Mouse (Mus musculus) kidney, adult 9 months (tissue): ENCODE results near the gene Strada.
"Not testable (repeated sequence)": the region's sequence is repeated elsewhere in the genome, so short reads cannot be mapped to it uniquely, and the experiment has no call there.

Source experiments
- DNase-seq: peaks from one replicate; pipeline ENCODE4 v3.0.0; 2022

Gene Strada

DNA sequence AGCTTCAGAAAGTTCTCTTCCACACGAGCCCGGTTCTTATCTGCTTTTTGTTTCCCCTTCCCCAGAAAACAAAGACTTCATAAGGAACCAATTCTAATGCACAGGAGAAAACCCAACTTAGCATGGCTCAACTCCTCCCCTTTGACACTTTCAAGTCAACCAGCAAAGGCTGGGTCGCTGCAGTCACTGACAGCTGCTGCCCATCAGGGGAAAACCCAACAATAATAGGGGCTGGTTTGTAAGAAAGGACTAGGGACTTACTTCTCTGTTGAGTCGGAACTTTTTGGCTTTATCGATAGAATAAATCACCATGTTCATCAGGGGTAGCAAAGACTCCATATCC is at the start of gene Strada:
Gene Strada (minus strand): TSS at position 46 of the 343 bp plus-strand sequence.
- DNase-seq, result no peak

DNA sequence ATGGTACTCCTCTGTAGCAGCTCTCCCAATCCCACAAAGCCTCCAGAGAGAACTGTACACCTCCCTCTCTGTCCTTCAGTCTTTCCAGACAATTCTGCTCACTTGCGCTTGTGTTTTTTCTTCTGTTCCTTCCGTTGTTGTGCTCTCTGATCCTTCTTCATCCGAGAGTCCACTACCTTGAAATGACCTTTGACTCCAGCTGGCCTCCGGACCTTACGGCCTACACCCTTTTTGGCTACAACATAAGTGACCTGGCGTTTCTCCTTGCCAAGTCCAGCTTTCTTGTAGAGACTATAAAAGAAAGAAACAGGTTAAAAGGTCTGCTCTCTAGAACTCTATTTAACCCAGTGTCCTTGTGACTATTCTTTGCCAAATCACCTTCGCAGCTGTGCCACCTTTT is 47.4 kb upstream of the Strada start:
- peak; percentile 73 for DNase-seq

DNA sequence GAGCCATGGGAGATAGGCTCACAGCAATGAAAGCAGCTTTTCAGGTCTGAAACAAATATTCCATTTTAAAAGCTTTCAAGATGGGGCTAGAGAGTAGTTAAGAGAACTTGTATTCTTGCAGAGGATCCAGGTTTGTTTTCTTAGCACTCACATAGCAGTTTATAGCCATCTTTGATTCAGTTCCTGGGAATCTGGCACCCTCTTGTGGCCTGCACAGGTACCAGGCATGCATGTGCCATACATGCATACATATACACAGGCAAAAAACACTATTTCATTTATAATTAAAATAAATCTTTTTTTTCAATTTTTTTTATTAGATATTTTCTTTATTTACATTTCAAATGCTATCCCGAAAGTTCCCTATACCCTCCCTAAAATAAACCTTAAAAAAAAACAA is 44.9 kb upstream of the Strada start:
- DNase-seq, result no peak

DNA sequence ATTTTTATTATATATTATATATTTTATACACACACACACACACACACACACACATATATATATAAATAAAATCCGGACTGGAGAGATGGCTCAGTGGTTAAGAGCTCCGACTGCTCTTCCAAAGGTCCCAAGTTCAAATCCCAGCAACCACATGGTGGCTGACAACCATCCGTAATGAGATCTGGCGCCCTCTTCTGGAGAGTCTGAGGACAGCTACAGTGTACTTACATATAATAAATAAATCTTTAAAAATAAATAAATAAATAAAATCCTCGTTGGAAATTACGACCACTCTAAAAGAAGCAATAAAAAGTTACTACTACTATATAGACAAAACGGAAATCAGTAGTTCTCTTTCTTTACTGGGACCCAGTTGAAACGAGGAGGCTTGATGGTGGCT is 32.0 kb upstream of the Strada start:
- not testable (repeated sequence) for DNase-seq

DNA sequence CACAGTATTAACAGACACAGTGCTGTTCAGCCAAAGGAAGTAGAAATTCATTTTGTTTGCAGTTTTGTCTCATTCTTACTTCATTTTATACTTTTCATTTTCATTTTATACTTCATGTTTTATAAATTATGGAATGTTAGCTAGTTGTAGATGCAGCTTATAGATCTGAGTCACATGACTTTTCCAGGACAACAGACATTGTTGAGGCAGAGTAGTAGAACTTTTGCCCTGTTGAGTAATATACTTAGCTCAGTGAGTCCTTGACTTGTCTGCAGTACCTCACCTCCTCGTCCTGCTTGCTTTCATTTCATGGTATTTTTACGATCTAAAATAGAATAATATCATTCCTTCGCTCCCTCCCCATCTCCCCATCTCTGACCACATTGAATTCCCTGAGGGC is 18.6 kb upstream of the Strada start:
- DNase-seq, result no peak

DNA sequence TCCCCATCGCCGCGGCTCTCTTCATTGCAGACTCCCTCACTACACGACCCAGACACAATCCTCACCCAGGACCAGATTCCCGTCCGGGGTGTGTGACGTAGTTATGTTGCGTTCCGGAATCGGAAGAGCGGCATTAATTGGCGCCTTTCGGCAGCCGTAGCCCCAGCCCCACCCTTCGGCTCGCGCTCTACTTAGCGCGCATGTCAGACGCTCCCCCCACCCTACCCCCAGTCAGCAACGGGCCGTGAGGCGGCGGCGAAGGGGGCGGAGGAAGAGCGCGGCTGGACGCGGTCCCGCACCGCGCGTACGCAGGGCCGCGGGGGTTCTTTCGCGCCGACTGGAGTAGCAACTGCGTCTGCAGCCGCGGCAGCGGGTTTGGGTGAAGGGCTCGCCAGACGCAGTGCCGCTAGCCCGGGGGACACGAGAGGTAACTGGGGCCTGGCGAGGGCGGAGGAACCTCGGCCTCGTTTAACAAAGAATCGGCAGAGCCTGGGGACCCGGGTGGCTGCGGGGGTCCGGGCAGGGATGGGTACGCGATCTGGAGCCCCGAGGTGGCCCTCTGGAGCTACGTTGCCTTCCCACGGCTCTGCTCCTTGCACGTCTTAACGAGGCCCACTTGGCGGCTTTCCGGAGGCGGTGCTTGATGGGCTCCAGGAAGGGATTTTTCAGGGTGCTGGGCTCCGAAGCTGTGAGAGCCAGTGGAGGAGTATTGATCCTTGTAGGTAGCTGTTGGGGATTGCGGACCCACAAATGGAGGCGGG is 14.9 kb upstream of the Strada start, which contains the start of gene Ddx42:
Gene Ddx42 (plus strand): TSS at position 197 of the 761 bp plus-strand sequence.
- DNase-seq, result peak; percentile 93

DNA sequence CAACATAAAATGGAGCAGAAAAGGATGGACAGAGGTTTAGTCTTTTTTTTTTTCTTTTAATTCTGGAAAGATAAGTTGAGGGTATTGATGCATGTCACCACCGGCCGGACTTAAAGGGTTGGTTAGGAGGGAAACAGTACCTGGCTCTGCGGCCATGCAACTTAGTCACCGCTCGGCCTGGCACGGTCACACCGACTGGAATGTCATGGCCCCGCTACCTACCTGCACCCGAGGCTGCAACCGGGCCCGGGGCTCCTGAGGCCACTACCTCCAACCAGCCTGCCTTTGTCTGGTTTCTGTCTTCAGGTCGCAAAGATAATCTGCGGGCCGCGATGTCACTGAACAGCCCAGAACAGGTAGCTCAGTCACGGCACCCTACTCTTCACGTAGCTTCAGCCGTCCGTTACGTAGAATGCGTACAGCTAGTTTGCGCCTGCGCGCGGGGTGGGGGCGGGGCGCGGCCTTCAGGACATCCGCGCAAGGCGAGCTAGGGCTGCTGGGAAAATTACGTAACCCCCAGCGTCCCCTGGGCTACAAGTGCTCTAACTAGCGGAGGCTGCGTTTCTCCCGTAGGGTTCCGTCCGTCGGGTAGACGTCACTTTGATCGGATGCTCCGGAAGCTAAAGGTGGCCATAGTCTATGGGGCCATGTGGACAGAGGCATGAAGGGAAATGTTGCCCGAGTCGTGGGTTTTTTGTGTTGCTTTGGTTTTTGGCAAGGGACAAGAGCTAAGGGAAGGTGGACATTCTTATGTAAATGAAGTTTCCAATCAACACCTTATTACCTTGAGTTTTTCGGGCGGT is 14.2 kb upstream of the Strada start, which contains the start of gene Ccdc47:
Gene Ccdc47 (minus strand): TSS at position 418 of the 803 bp plus-strand sequence.
- peak; percentile 98 for DNase-seq

DNA sequence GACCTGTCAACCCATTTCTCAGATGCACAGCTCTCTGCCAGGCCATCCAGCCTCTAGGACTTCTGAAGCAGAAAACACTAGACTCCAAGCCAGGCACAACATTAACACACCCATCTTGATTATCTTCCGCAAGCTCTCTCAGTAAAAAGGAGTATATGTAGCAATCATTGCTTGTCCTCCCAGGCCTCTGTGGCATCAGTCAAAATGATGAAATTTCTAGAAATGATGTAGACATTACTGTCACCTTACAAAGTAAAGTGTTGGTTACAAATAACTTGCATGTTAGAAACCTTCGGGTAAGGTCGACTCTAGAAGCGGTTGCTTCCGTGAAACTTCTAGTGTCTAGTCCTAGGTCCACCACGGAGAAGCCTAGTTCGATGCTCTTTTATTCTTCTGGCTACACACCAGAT is 13.5 kb upstream of the Strada start:
- DNase-seq, result no peak

DNA sequence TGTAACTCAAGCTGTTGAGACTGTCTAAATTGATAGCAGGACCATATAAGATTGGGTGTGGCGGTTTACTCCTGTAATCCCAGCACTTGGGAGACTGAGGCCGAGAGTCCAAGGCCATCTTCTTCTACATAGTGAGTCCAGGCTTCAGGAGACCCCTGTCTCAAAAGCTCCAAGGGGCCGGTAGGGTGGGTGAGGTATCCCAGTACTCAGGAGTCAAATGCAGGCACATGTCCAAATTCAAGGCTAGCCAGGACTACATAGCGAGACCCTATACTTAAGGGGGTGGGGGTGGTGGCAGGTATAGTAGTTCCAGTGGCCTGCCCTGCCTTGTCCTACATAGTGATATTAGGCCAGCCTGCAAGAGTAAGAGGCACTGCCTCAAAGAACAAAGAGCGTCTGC is 12.9 kb upstream of the Strada start:
- no peak for DNase-seq

DNA sequence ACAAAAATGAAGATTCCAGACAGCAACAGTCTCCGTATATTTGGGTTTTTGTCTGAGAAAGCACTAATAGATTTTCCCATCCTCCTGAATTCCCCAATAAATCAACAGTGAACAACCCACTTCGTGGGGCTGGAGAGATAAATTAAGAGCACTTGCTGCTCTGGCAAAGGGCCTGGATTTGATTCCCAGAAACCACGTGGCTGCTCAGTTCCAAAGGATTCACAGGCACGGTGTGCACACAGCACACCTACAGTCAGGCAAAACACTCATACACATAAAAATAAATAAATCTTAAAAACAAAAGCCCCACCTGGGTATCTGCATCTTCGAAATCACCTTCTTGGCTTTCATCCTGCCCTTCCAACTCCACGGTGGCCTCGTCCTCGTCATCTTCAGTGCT is 10.8 kb upstream of the Strada start:
- DNase-seq, result no peak

DNA sequence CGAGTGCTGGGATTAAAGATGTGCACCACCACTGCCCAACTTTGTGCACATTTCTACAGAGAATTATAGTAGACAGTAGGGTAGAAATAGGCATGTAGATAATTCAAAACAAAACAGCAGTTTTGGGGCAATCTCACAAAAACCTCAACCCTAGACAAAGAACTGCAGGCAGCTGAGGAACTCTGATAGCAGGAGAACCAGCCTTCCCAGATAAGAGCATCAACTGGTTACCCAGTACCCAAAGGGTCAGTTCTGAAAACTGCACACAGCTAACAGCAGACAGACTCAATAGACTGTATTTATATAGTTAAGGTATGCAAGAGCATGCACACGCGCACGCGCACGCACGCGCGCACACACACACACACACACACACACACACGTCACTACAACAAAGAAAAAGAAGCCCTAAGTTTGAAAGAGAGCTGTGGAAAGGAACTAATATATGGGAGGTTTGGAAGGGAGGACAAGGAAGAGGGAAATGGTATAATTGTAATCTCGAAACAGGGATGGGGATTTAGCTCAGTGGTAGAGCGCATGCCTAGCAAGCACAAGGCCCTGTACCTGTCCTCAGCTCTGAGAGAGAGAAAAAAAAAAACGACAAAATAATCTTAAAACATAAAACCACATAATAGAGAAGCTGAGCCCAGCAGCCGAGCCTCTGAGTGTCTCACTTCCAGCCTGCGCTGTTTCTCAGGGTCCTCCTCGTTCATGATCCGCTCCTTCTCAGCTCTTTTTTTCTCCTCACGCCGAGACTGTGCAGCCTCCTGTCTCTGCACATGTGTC is 438 bp downstream of the Strada start:
- DNase-seq, result no peak

DNA sequence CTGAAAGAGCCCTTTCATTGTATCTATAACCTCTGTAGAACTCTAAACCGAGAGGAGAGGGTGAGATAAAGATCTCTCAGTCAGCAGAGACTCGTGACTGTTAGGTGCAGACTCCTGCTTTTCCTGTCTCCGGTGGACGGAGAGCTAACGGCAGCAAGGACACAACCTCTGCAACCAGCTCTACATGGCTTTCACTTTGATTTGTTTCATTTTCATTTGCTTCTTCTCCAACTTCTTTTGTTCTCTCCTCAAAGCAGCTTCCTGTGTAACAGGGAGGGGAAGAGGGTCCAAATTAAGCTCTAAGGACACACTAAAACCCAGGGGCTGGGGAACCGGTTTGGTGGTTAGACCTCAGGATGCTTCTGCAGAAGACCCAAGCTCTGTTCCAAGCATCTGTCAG is 1.2 kb downstream of the Strada start:
- DNase-seq, result no peak

DNA sequence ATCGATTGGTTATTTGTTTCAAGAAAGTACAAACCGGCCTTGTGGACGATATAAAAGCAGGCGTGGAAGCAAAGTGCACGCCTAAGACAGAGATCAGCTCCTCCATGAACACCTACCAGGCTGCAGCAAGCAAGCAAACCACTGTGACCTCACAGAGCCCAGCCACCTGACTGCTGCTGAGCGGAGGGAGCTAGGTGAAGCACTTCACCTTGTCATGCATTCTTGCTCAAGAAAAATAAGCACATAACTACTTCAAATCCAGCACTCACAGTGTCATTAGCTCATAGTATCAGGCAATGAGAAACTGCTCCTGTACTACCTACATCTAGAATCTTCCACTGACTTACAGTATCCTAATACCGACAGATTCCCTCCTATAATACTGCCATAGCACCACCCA is 2.0 kb downstream of the Strada start:
- DNase-seq, result not testable (repeated sequence)

DNA sequence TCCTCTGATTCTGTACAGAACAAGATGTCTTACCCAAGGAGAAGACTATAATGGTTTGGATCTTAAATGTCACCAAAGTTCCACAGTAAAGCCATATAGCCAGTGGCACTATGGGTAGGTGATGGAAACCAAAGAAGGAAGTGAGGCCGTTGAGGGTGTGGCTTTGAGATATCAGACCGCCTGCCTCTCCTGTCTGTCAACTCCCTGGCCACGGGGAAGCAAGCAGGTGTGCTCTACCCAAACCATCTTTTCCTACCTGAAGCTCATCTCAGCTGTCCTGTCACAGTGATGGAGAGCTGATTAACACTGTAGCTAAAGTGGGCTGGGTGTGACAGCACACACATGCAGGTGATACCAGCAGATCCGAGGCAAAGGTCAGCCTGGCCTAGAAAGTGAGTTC is 3.7 kb downstream of the Strada start:
- no peak for DNase-seq

DNA sequence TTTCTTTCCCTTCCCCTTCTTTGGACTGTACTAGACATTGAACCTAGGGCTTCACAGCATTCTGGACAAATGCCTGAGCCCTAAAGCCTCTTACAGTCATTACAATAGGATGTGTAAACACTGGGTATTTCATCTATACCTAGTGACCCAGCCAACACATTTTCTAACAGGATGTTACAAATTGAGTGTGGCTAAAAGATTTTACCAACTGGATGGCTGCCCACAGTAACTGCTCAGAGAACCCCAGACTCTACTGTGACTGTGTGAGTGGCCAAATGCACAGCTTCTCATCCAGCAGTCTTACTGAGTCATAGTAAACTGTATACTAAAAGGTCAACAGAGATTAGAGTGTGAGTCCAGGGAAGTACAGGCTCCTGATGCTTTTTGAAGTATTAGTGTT is 6.6 kb downstream of the Strada start:
- DNase-seq, result no peak

DNA sequence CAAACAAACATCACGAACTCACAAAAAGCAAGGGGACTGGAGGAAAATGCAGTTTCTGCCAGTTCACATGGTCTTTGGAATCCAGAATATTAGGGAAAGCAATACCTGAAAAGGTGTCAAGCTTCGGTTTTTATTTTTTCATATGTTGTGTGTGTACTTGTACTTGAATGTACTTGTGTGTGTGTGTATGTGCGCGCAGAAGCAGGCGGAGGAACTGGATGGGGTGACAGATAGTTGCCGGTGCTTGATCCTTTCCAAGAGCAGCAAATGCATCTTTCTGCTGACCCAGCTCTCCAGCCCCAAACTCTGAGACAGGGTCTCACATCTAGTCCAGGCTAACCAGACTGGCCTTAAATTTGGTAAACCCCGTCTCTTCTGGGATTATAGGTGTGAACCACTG is 7.1 kb downstream of the Strada start:
- no peak for DNase-seq

DNA sequence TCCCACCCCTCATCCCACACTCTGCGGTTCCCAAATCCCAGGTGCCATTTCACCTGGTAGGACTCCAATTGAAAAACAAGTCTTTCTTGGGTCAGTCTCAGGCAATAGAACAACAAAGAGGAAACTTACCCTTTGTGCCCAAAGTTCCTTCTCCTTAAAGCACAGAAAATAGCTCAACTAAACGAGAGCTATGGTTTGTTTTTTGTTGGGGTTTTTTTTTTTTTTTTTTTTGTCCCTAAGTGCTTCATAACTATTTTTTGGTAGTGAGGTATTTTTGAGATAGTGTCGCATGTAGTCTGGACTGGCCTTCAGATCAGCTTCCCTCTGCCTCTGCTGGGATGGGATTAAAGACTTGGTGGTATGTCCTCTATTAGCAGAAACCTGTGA is 7.8 kb downstream of the Strada start:
- no peak for DNase-seq

DNA sequence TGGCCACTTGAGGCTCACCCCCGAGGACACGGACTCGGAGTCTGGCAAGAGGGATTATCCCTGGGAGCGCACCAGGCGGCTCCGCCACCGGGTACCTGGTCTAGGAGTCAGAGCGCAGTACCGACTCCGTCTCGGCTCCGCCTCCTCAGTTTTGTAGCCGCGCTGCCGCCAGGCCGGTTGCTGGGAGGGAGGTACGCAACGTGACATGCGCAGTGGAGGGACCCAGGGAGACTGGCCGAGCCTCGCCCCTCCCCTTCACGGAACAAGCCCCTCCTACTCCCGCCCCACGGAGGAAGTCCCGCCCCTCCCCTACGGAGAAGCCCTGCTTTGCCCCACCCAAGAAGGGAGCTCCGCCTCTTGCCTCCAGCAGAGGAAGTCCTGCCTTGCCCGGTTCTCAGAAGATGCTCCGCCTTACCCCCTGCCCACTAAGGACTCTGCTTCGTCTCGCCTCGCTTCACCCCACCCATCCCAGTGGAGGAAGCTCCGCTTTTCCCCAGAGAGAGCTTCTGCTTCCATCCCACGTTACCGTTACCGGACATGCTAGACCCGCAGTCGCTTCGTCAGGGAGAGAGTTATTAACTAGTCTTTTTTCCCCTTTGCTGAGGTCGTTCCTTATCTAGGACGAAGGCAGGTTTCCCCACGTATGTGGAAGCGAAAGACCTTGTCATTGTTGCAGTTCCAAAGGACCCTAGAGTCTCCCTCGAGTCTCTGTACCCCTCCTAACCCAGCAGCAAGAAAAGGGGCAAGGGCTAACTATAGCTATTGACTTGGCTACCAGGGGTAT is 8.4 kb downstream of the Strada start:
- peak; percentile 97 for DNase-seq

DNA sequence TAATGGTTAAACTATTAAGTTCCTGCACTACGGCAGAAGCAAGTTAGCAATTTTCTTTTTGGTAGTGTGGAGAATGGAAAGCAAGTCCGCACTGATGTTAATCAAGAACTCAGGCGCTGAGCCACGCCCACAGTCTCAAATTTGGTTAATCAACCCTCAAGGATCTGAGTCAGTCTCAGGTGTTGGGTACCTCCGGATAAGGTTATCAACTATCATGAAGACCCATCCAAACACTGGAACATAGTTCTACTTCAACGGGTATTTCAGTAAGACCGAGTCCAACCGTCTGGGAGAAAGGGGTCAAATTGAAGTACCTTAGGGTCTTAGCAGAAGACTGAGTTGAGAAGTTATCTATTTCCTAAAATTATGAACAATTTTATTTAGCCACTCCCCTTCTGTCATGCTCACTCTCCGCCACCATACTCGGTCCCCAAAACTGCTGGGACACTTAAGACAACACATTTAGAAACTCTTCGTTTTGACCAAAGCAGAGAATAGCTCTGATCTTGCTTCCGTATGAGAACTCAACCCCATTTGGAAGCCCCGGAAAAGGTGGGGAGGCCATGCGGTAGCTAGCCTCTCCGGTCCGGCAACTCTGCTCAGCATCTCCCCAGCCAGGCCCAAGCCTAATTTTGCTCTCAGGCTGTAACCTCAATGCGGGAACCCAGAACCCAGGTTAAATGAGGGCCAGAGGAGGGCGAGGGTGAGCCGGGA is 9.2 kb downstream of the Strada start:
- DNase-seq, result peak; percentile 72

DNA sequence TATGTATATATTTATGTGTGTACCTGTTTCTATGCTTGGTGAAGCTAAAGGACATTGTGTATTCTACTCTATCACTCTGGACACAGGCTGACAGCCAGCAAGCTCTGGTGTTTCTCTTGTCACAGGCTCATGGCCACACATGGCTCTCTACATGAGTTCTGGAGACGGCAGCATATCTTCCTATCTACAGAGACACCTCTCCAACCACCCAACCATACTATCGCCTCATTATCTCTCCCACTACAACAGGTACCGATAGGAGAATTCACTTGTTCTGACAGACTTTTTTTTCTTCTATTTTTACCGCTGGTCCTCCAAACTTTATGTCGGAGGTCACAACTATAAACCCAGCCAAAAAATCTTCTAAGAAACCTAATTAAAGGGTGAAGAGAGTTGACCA is 9.7 kb downstream of the Strada start:
- no peak for DNase-seq

DNA sequence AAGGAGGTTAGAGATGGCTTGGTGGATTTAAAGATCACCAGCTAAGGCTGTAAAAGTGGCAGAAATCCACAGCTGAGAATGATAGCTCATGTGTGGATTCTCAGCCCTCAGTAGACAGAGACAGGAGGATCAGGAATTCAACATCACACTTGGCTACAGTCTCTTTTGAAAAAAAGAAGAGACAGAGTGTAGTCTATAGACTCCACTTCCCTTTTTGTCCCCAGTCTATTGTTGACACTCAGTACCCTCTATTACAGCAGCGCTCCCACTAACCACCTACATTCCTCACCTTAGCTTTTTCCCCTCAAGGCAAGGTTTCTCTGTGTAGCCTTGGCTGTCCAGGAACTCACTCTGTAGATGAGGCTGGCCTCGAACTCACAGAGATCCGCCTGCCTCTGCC is 10.3 kb downstream of the Strada start:
- no peak for DNase-seq

DNA sequence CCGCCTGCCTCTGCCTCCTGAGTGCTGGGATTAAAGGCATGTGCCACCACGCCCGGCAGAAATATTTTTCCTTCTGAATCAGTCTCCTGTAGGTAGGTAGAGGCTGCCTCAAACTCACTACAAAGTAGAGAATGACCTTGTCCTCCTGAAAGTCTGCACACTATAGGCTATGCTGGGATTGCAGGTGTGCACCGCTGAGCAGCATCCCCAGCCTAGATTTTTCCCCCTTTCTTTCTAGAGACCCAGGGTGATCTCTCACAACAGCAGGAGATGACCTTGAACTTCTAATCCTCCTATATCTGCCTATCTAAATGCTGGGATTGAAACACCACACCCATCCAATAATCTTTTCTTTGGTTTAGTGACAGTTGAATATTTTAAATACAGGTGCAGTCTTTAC is 14.6 kb downstream of the Strada start:
- no peak for DNase-seq
